ENCODE assay signal across 12 mouse cellular contexts in the genomic region with DNA sequence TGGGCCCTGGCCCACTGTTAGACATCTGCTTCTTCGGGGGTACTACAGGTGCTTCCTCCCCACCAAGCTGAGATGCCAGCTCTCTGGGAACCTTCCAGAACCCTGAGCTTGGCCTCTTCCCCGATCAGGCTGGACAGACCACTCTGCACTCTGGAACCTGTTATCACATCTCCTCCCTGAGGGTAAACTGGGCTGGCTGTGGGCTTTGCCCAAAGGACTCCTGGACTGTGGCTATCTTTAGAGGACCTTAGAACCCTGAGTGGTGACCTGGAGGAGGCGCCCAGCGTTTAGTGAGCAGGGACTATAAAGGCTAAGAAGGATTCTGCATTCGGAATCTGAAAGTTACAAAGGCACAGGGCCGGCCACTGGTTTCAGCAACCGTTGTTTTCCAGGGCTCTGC.
"Had no signal": no experiment of that assay in that cellular context is flagged by ENCODE, and none has a peak within 500 bp of the region (broad histone marks: within the 10 kb centered on the region; RNA-seq: fewer than 3 reads in every experiment).

No protein-coding gene starts in this region.

- H3K27ac ChIP-seq: kidney, postnatal 0 days; limb, embryonic 15.5 days; midbrain, embryonic 12.5 days had no signal

- H3K9ac ChIP-seq: limb, embryonic 15.5 days; lung, embryonic 14.5 days; midbrain, embryonic 12.5 days had no signal

- H3K9me3 ChIP-seq: limb, embryonic 15.5 days; megakaryocyte, embryonic 14.5 days; midbrain, embryonic 12.5 days had no signal

- ATAC-seq: midbrain, embryonic 16.5 days had no signal

- H3K4me2 ChIP-seq: limb, embryonic 15.5 days; lung, embryonic 14.5 days; midbrain, embryonic 12.5 days had no signal

- H3K4me3 ChIP-seq: limb, embryonic 15.5 days; megakaryocyte, embryonic 14.5 days; midbrain, embryonic 12.5 days had no signal

- DNase-seq: lung, embryonic 14.5 days; lung, postnatal 10 days; lung, postnatal 4 days; right cerebral cortex, adult 18-20 months; right cerebral cortex, postnatal 25 days; thymus, adult 18-20 months; thymus, postnatal 14 days had no signal

- H3K27me3 ChIP-seq: limb, embryonic 15.5 days had no signal
